Mouse (Mus musculus) lung, postnatal 0 days (tissue): ENCODE measurements around the gene Gm29666.

Experiments used
- CTCF ChIP-seq: IDR thresholded peaks from 2 replicates; pipeline ENCODE4 v1.5.1; 2016; ENCODE audit warnings: antibody characterized with exemption, mild to moderate bottlenecking
- EP300 ChIP-seq: IDR thresholded peaks from 2 replicates; pipeline ENCODE4 v1.6.1; 2016; ENCODE audit warnings: antibody characterized with exemption, mild to moderate bottlenecking, control low read depth

GRCm38 (mm10) chr15:84944319-84944718 is 24.5 kb upstream of the Gm29666 start:
- TF ChIP-seq CTCF (no peak), EP300 (no peak)
